Comparison of ENCODE assay signal across 28 mouse cellular contexts in the genomic region with DNA sequence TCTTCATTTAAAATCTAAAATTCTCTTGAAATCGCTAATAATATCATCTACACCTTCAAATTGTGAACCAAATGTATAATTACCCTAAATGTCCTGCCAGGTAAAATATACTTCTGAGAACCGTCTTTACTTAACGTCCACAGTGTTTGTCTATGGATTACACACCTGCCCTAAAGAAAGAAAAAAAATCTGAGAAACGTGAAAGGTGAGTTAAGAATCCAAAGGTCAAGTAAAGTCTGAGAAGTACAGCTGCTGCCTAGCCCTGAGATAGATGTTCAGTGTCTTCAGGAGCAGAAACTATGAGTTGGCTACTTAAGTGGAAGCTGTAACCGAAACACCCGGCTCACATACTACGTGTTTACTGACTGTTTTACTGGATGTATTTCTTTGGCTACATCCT. TPM values are rescaled to one million over a fixed set of nuclear protein-coding genes. Genes with fewer than 3 reads are reported as not detected.
"Had no signal": no experiment of that assay in that cellular context is flagged by ENCODE, and none has a peak within 500 bp of the region (broad histone marks: within the 10 kb centered on the region; RNA-seq: fewer than 3 reads in every experiment).

No protein-coding gene starts in this region.

- H3K9me3 ChIP-seq: heart, embryonic 13.5 days; heart, embryonic 15.5 days; hindbrain, embryonic 13.5 days; hindbrain, embryonic 15.5 days; limb, embryonic 10.5 days; limb, embryonic 12.5 days; liver, embryonic 13.5 days had no signal

- ATAC-seq: inflammation-experienced regulatory T-cells, adult 6 months had no signal

- H3K27ac ChIP-seq: heart, adult 2 months; heart, embryonic 13.5 days; heart, embryonic 15.5 days; hindbrain, embryonic 13.5 days; hindbrain, embryonic 15.5 days; layer of hippocampus, adult 2 months; left cerebral cortex, adult 2 months; limb, embryonic 10.5 days; limb, embryonic 12.5 days; liver, embryonic 13.5 days had no signal

- H3K9ac ChIP-seq: heart, embryonic 13.5 days; heart, embryonic 15.5 days; hindbrain, embryonic 13.5 days; hindbrain, embryonic 15.5 days; limb, embryonic 12.5 days; liver, embryonic 13.5 days had no signal

- H3K4me3 ChIP-seq: heart, adult 2 months; heart, embryonic 13.5 days; heart, embryonic 15.5 days; hindbrain, embryonic 13.5 days; hindbrain, embryonic 15.5 days; layer of hippocampus, adult 2 months; left cerebral cortex, adult 2 months; limb, embryonic 10.5 days; limb, embryonic 12.5 days; liver, embryonic 13.5 days had no signal

- H3K36me3 ChIP-seq: heart, embryonic 13.5 days; heart, embryonic 15.5 days; hindbrain, embryonic 13.5 days; hindbrain, embryonic 15.5 days; limb, embryonic 10.5 days; limb, embryonic 12.5 days; liver, embryonic 13.5 days had no signal

- H3K4me2 ChIP-seq: heart, embryonic 11.5 days; heart, embryonic 13.5 days; heart, embryonic 15.5 days; hindbrain, embryonic 13.5 days; hindbrain, embryonic 15.5 days; limb, embryonic 12.5 days; liver, embryonic 11.5 days; liver, embryonic 13.5 days had no signal

- H3K27me3 ChIP-seq: heart, embryonic 13.5 days; heart, embryonic 15.5 days; hindbrain, embryonic 13.5 days; hindbrain, embryonic 15.5 days; limb, embryonic 12.5 days; liver, embryonic 13.5 days had no signal

- DNase-seq: gastrocnemius, postnatal 14 days; gastrocnemius, postnatal 36 days; heart, adult 11 months; heart, adult 2 months; heart, postnatal 14 days; heart, postnatal 36 days; kidney, adult 18-20 months; kidney, adult 8-10 months; kidney, postnatal 10 days; kidney, postnatal 25 days; kidney, postnatal 4 days; liver; liver, embryonic 13.5 days had no signal

- H3K4me1 ChIP-seq: heart, embryonic 13.5 days; heart, embryonic 15.5 days; hindbrain, embryonic 13.5 days; hindbrain, embryonic 15.5 days; limb, embryonic 10.5 days; limb, embryonic 12.5 days; liver, embryonic 13.5 days had no signal

RNA-seq across cellular contexts. Expression of a gene that starts 16.4 kb away (rescaled TPM):
- total RNA-seq: gastrocnemius, adult 18-20 months; gastrocnemius, adult 8-10 months; gastrocnemius, postnatal 14 days; gastrocnemius, postnatal 36 days; heart, adult 2 months; heart, postnatal 36 days; hematopoietic stem cell, adult 5-6 weeks; layer of hippocampus, adult 2 months had no signal
- polyA plus RNA-seq: gonadal fat pad, adult 2 months had no signal
